11 mouse cellular contexts compared by ENCODE assay signal in the genomic region with DNA sequence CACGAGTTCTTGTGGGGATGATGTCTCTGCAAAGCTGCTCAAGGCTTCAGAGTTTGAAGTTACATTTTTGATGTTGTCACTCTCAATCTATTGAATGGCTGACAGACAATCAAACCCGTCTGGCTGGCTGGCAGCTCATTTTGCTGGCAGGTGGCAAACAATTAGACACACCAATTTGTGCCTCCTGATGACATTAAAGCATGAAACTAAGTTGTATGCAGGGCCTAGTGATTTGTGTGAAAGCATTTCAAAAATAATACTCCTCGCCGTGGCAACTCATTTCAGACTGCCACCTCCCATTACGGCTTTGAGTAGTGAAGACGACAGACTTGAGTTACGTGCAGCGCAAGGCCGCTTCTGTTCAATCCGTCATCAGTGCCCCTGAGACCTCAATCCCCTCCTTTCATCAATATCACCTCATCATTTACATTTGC.
A peak's percentile ranks its signal among the peaks of the same experiment; 100 is the strongest.
DNase-seq lines count a peak whose midpoint lies in the region; ATAC-seq and TF ChIP-seq lines count a peak whose summit lies in the region.
"Had no signal": no experiment of that assay in that cellular context is flagged by ENCODE, and none has a peak within 500 bp of the region (broad histone marks: within the 10 kb centered on the region; RNA-seq: fewer than 3 reads in every experiment).

No protein-coding gene starts in this region.

- ATAC-seq in neural tube, embryonic 11.5 days (ENCODE audit: insufficient read depth, low FRiP score, low TSS enrichment) = peak; percentile 31; the same call in 1 of the 2 replicates
- ATAC-seq in neural tube, embryonic 15.5 days (ENCODE audit: low FRiP score) = no peak; the same call in 1 of the 2 replicates
- peak; percentile 65 for ATAC-seq in forebrain, embryonic 14.5 days
- peak; percentile 79 for ATAC-seq in hindbrain, postnatal 0 days

- H3K4me3 ChIP-seq in neural tube, embryonic 11.5 days (ENCODE audit: low read depth, low read length) = no peak overlapping the region
- H3K4me3 ChIP-seq in neural tube, embryonic 15.5 days (replicated peaks) = no peak overlapping the region
- no peak overlapping the region for H3K4me3 ChIP-seq in forebrain, embryonic 14.5 days (ENCODE audit: low read depth, low read length)
- H3K4me3 ChIP-seq in hindbrain, postnatal 0 days (ENCODE audit: low read length) = no peak overlapping the region
- H3K4me3 ChIP-seq: embryonic facial prominence, embryonic 12.5 days; gastrocnemius, adult 2 months; liver, embryonic 13.5 days had no signal

- TF ChIP-seq CTCF in hindbrain, postnatal 0 days (IDR thresholded peaks at IDR 0.05; ENCODE audit: low read depth) = no peak

- no peak overlapping the region for H3K9ac ChIP-seq in neural tube, embryonic 11.5 days (ENCODE audit: low read length)
- no peak overlapping the region for H3K9ac ChIP-seq in neural tube, embryonic 15.5 days (replicated peaks)
- H3K9ac ChIP-seq in forebrain, embryonic 14.5 days (ENCODE audit: low read length) = 0 out of 2 replicates have a peak overlapping the region, but pooled peaks have one; percentile 8
- no peak overlapping the region for H3K9ac ChIP-seq in hindbrain, postnatal 0 days (replicated peaks; ENCODE audit: low read length)
- H3K9ac ChIP-seq: embryonic facial prominence, embryonic 12.5 days; liver, embryonic 13.5 days had no signal

- H3K27me3 ChIP-seq in neural tube, embryonic 11.5 days (ENCODE audit: control insufficient read depth, insufficient read depth, low read length) = no peaks in the 10 kb centered on the region
- H3K27me3 ChIP-seq in neural tube, embryonic 15.5 days (replicated peaks) = no peaks in the 10 kb centered on the region
- no peaks in the 10 kb centered on the region for H3K27me3 ChIP-seq in forebrain, embryonic 14.5 days (replicated peaks; ENCODE audit: control insufficient read depth, insufficient read depth, low read length)
- H3K27me3 ChIP-seq in hindbrain, postnatal 0 days (ENCODE audit: insufficient read depth, low read length) = no peaks in the 10 kb centered on the region
- H3K27me3 ChIP-seq: embryonic facial prominence, embryonic 12.5 days; liver, embryonic 13.5 days had no signal

- H3K4me1 ChIP-seq in neural tube, embryonic 11.5 days (ENCODE audit: control insufficient read depth, insufficient read depth, low read length) = no peaks in the 10 kb centered on the region
- peaks cover 4% of the 10 kb centered on the region; the same call in 1 of the 2 replicates for H3K4me1 ChIP-seq in neural tube, embryonic 15.5 days
- peaks cover 5% of the 10 kb centered on the region; the same call in 1 of the 2 replicates for H3K4me1 ChIP-seq in forebrain, embryonic 14.5 days (ENCODE audit: control insufficient read depth, insufficient read depth, low read length)
- H3K4me1 ChIP-seq in hindbrain, postnatal 0 days (ENCODE audit: insufficient read depth, low read length) = no peaks in the 10 kb centered on the region
- H3K4me1 ChIP-seq: embryonic facial prominence, embryonic 12.5 days; liver, embryonic 13.5 days had no signal

- H3K4me2 ChIP-seq in neural tube, embryonic 11.5 days (ENCODE audit: low read depth) = no peak overlapping the region
- no peak overlapping the region for H3K4me2 ChIP-seq in neural tube, embryonic 15.5 days
- H3K4me2 ChIP-seq in forebrain, embryonic 14.5 days (ENCODE audit: low read length) = no peak overlapping the region
- no peak overlapping the region; the same call in 1 of the 2 replicates for H3K4me2 ChIP-seq in hindbrain, postnatal 0 days (ENCODE audit: low read depth, low read length)
- H3K4me2 ChIP-seq: embryonic facial prominence, embryonic 12.5 days; liver, embryonic 13.5 days had no signal

- peak; percentile 26 for DNase-seq in neural tube, embryonic 11.5 days (ENCODE audit: low spot score)
- DNase-seq in forebrain, embryonic 14.5 days (ENCODE audit: low spot score) = peak; percentile 56
- DNase-seq in hindbrain, postnatal 0 days (ENCODE audit: low spot score) = peak; percentile 58
- peak; percentile 18 for DNase-seq in retina, postnatal 1 day
- DNase-seq in heart, adult 9 months (ENCODE audit: low spot score in 2 of 2) = no peak
- no peak for DNase-seq in gastrocnemius, postnatal 10 days
- DNase-seq: gastrocnemius, adult 2 months; kidney, adult 18-20 months; liver, embryonic 13.5 days had no signal

- no peaks in the 10 kb centered on the region for H3K36me3 ChIP-seq in neural tube, embryonic 11.5 days (ENCODE audit: control insufficient read depth, insufficient read depth, low read length)
- H3K36me3 ChIP-seq in neural tube, embryonic 15.5 days = peaks cover 7% of the 10 kb centered on the region
- H3K36me3 ChIP-seq in forebrain, embryonic 14.5 days (ENCODE audit: control insufficient read depth, insufficient read depth, low read length) = peaks cover 14% of the 10 kb centered on the region; the same call in 1 of the 2 replicates
- peaks cover 6% of the 10 kb centered on the region; the same call in 1 of the 2 replicates for H3K36me3 ChIP-seq in hindbrain, postnatal 0 days (ENCODE audit: insufficient read depth, low read length)
- H3K36me3 ChIP-seq: liver, embryonic 13.5 days had no signal

- H3K27ac ChIP-seq in neural tube, embryonic 11.5 days (ENCODE audit: low read depth, low read length) = no peak overlapping the region
- no peak overlapping the region for H3K27ac ChIP-seq in neural tube, embryonic 15.5 days (replicated peaks)
- H3K27ac ChIP-seq in forebrain, embryonic 14.5 days (ENCODE audit: low read depth, low read length) = peak overlapping the region; percentile 39
- H3K27ac ChIP-seq in hindbrain, postnatal 0 days = no peak overlapping the region
- H3K27ac ChIP-seq: embryonic facial prominence, embryonic 12.5 days; gastrocnemius, adult 2 months; liver, embryonic 13.5 days had no signal

- H3K9me3 ChIP-seq in neural tube, embryonic 11.5 days (ENCODE audit: control insufficient read depth, low read length) = no peaks in the 10 kb centered on the region
- H3K9me3 ChIP-seq in neural tube, embryonic 15.5 days (replicated peaks) = no peaks in the 10 kb centered on the region
- no peaks in the 10 kb centered on the region for H3K9me3 ChIP-seq in forebrain, embryonic 14.5 days (replicated peaks; ENCODE audit: control insufficient read depth, low read length)
- no peaks in the 10 kb centered on the region for H3K9me3 ChIP-seq in hindbrain, postnatal 0 days (ENCODE audit: low read length)
- H3K9me3 ChIP-seq: embryonic facial prominence, embryonic 12.5 days; liver, embryonic 13.5 days had no signal

- WGBS in neural tube, embryonic 11.5 days = 49% methylated on average over 10 of the region's 10 CpGs
- WGBS in neural tube, embryonic 15.5 days = 23% methylated on average over 10 of the region's 10 CpGs
- 15% methylated on average over 10 of the region's 10 CpGs for WGBS in forebrain, embryonic 14.5 days
- 22% methylated on average over 10 of the region's 10 CpGs for WGBS in hindbrain, postnatal 0 days

Comparison
In these comparisons a context has a peak if more than half of its experiments do, and no peak if none do; other contexts are left out.
1. DNase-seq: peak in neural tube, embryonic 11.5 days (single experiment), forebrain, embryonic 14.5 days (single experiment), hindbrain, postnatal 0 days (single experiment) and retina, postnatal 1 day (single experiment); none in heart, adult 9 months (0 of 2) and gastrocnemius, postnatal 10 days (single experiment).